Mouse (Mus musculus): ENCODE measurements around the gene Fstl3.

DNA sequence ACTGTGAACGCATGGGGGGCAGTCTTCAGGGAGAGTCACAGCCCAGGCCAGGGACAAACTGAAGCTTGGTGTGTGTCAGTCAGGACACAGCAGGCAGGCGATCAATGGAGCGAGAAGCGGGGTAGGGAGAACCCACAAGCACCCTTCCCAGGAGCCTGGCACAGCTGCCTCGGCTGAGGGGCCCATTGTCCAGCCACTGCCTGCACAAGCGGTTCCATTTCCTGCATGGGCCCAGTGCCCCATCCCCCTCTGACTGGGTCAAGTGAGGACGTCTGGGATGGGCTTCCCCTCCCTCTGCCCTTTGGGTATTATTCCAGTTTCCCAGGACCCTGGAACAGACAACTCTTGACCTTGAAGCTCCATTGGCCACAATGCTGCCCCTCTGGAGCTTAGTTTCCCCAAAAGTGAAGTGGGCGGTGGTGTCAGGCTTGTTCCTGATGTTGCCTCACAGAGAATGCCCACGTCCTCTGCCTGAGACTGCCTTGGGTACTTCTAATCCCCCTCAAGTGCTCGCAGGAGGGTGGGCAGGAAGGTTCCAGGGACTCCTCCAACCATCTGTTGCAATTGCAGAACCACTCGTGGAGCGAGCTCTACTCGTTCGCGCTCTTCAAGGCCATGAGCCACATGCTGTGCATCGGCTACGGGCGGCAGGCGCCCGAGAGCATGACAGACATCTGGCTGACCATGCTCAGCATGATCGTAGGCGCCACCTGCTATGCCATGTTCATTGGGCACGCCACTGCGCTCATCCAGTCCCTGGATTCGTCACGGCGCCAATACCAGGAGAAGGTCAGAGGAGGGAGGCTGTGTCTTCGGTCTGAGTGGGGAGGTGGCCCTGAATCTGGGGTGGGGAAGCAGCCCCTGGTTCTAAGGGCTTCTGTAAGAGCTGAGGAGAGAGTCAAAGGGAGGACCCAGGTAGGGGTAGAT lies 48.5 kb upstream of the Fstl3 start:
- TF ChIP-seq CTCF (IDR thresholded peaks at IDR 0.05; ENCODE audit: low read depth, low read length) = no peak
- TF ChIP-seq POLR2A (IDR thresholded peaks at IDR 0.05; ENCODE audit: borderline replicate concordance, low read depth, low read length) = no peak
